Mouse (Mus musculus) megakaryocyte, embryonic 14.5 days (primary cell): ENCODE measurements around the gene Ina. TPM values are rescaled to one million over a fixed set of nuclear protein-coding genes. Genes with fewer than 3 reads are reported as not detected.

Experiments
- H3K27me3 ChIP-seq: replicated peaks from 2 replicates; pipeline ENCODE3; 2012; ENCODE audit warnings: inconsistent platforms
- H3K36me3 ChIP-seq: replicated peaks from 2 replicates; pipeline ENCODE3; 2012; ENCODE audit warnings: low read length, inconsistent platforms, mixed read lengths
- H3K4me1 ChIP-seq: 2 replicates; pipeline ENCODE4 v1.6.1; 2012; ENCODE audit warnings: inconsistent platforms
- H3K4me3 ChIP-seq: replicated peaks from 2 replicates; pipeline ENCODE3; 2012; ENCODE audit warnings: moderate library complexity, mild to moderate bottlenecking, inconsistent platforms
- H3K9me3 ChIP-seq: 2 replicates; pipeline ENCODE4 v1.6.1; 2012; ENCODE audit warnings: inconsistent platforms
- FLI1 ChIP-seq: IDR thresholded peaks from 2 replicates; pipeline ENCODE4 v1.6.1; 2012; ENCODE audit warnings: low read length, inconsistent platforms, mixed read lengths
- GATA1 ChIP-seq: IDR thresholded peaks from 3 replicates; pipeline ENCODE4 v1.6.1; 2012; ENCODE audit warnings: mixed read lengths, low read length, inconsistent platforms, borderline replicate concordance
- polyA plus RNA-seq: library from polyadenylated mRNA; stranded (reverse); fragments of >175 nt; gene quantifications from 2 replicates; pipeline ENCODE4 v1.2.3, GENCODE M21; 2012; ENCODE audit warnings: low replicate concordance; ENCODE audit not compliant: insufficient read depth

Ina gene
- polyA plus RNA-seq: 0.13 TPM in 1 of 2 replicates, not detected in the other

GRCm38 (mm10) chr19:47014447-47015381, at the start of gene Ina, which contains the start of gene Nt5c2:
Gene Ina (plus strand): TSS chr19:47014698.
Gene Nt5c2 (minus strand): TSS chr19:47015153.
- TF ChIP-seq FLI1 (no peak), GATA1 (no peak)
- peaks cover 14% of the 10 kb centered on the region; the same call in 1 of the 2 replicates for H3K9me3 ChIP-seq
- no peaks in the 10 kb centered on the region for H3K36me3 ChIP-seq
- H3K4me3 ChIP-seq: peak within 1 kb of the TSS; percentile 88
- peaks cover 17% of the 10 kb centered on the region for H3K4me1 ChIP-seq
- peaks cover 87% of the 10 kb centered on the region for H3K27me3 ChIP-seq

GRCm38 (mm10) chr19:46965496-46965895, 49.0 kb upstream of the Ina start:
- Histone ChIP-seq H3K4me1 (peaks cover 62% of the 10 kb centered on the region), H3K9me3 (no peaks in the 10 kb centered on the region), H3K27me3 (no peaks in the 10 kb centered on the region), H3K4me3 (no peak overlapping the region), H3K36me3 (peaks cover 3% of the 10 kb centered on the region)
- no peak for TF ChIP-seq GATA1
- TF ChIP-seq FLI1: no peak

GRCm38 (mm10) chr19:46966330-46966729, 48.2 kb upstream of the Ina start:
- Histone ChIP-seq H3K9me3 (no peaks in the 10 kb centered on the region), H3K27me3 (no peaks in the 10 kb centered on the region), H3K36me3 (peaks cover 3% of the 10 kb centered on the region), H3K4me3 (no peak overlapping the region), H3K4me1 (peaks cover 64% of the 10 kb centered on the region)
- TF ChIP-seq FLI1 (no peak), GATA1 (no peak)

GRCm38 (mm10) chr19:46967861-46968260, 46.6 kb upstream of the Ina start:
- TF ChIP-seq GATA1 (no peak), FLI1 (no peak)
- no peaks in the 10 kb centered on the region for H3K9me3 ChIP-seq
- peaks cover 3% of the 10 kb centered on the region for H3K36me3 ChIP-seq
- no peak overlapping the region for H3K4me3 ChIP-seq
- H3K27me3 ChIP-seq: no peaks in the 10 kb centered on the region
- H3K4me1 ChIP-seq: peaks cover 74% of the 10 kb centered on the region

- H3K36me3 ChIP-seq: peaks cover 3% of the 10 kb centered on the region
- no peaks in the 10 kb centered on the region for H3K9me3 ChIP-seq
- no peaks in the 10 kb centered on the region for H3K27me3 ChIP-seq
- H3K4me1 ChIP-seq: peaks cover 70% of the 10 kb centered on the region
- peak overlapping the region; percentile 2 for H3K4me3 ChIP-seq
- TF ChIP-seq GATA1 (no peak), FLI1 (no peak)
Measured at GRCm38 (mm10) chr19:46968833-46969232, 45.7 kb upstream of the Ina start.

- H3K4me1 ChIP-seq: peaks cover 73% of the 10 kb centered on the region
- H3K36me3 ChIP-seq: peaks cover 3% of the 10 kb centered on the region
- H3K9me3 ChIP-seq: no peaks in the 10 kb centered on the region
- H3K27me3 ChIP-seq: no peaks in the 10 kb centered on the region
- TF ChIP-seq FLI1 (no peak), GATA1 (no peak)
- H3K4me3 ChIP-seq: no peak overlapping the region
Measured at GRCm38 (mm10) chr19:46969286-46969985, 45.1 kb upstream of the Ina start.

- H3K27me3 ChIP-seq: no peaks in the 10 kb centered on the region
- no peak overlapping the region for H3K4me3 ChIP-seq
- TF ChIP-seq GATA1 (no peak), FLI1 (no peak)
- no peaks in the 10 kb centered on the region for H3K9me3 ChIP-seq
- peaks cover 72% of the 10 kb centered on the region for H3K4me1 ChIP-seq
- H3K36me3 ChIP-seq: peaks cover 3% of the 10 kb centered on the region
Measured at GRCm38 (mm10) chr19:46970121-46970729, 44.3 kb upstream of the Ina start.

GRCm38 (mm10) chr19:46971051-46971689, 43.3 kb upstream of the Ina start:
- Histone ChIP-seq H3K4me3 (no peak overlapping the region), H3K27me3 (no peaks in the 10 kb centered on the region), H3K9me3 (no peaks in the 10 kb centered on the region), H3K4me1 (peaks cover 77% of the 10 kb centered on the region), H3K36me3 (no peaks in the 10 kb centered on the region)
- TF ChIP-seq FLI1: no peak
- TF ChIP-seq GATA1: no peak

- Histone ChIP-seq H3K4me1 (peaks cover 77% of the 10 kb centered on the region), H3K27me3 (no peaks in the 10 kb centered on the region), H3K4me3 (no peak overlapping the region), H3K36me3 (no peaks in the 10 kb centered on the region), H3K9me3 (no peaks in the 10 kb centered on the region)
- TF ChIP-seq FLI1 (no peak), GATA1 (no peak)
Measured at GRCm38 (mm10) chr19:46971712-46972111, 42.8 kb upstream of the Ina start.
